Mouse (Mus musculus): ENCODE data around the gene Slc30a6. TPM values are rescaled to one million over a fixed set of nuclear protein-coding genes. Genes with fewer than 3 reads are reported as not detected.

Slc30a6 gene
- polyA plus RNA-seq (2014; fragmentation: Nextera tagmentation; extraction: Ambion mirVana), result 31.6 and 33.6 TPM in 2 replicates

DNA sequence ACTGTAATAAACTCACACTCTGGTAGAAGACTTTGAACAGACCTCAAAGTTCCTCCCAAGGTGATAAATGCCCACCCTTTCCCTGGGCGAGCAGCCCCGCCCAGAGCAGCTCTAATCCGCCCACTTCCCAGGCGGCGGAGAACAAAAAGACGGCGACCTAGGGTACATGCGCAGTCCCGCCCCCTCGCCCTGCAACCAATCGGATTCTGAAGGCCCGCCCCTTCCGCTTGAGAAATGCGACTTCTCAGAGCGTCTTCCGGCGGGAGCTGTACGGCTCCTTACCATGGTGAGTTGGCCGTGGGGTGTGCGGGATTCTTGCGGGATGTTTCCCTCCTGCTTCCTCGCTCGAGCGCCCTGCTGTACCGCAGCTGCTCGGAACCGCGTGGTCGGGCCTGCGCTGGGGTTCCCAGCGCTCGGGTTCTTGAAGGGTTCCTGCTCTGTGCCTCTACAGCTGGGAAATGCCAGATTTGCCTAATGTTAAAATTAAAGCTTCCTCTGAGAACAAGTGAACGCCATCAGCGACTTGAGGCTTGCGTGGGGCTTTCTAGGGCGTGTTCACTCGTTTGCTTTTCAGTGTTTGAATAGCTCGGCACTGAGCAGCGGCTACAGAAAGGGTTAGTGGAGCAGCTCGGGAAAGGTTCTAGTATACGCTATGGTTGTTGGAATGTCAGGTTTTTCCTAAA is at the start of gene Slc30a6:
Slc30a6 (plus strand) TSS at position 226 of the 683 bp plus-strand sequence.
- Histone ChIP-seq H3K36me3 (ENCODE audit: control insufficient read depth, insufficient read depth, low read length) (no peaks in the 10 kb centered on the region; the same call in 1 of the 2 replicates), H3K9ac (ENCODE audit: low read length) (peak within 1 kb of the TSS; percentile 95), H3K4me2 (ENCODE audit: low read length) (peak within 1 kb of the TSS; percentile 71), H3K9me3 (replicated peaks; ENCODE audit: control insufficient read depth, low read length) (no peaks in the 10 kb centered on the region), H3K27me3 (replicated peaks; ENCODE audit: control insufficient read depth, insufficient read depth, low read length) (no peaks in the 10 kb centered on the region), H3K27ac (ENCODE audit: low read depth, low read length) (peak within 1 kb of the TSS; percentile 89), H3K4me1 (ENCODE audit: control insufficient read depth, insufficient read depth, low read length) (peaks cover 4% of the 10 kb centered on the region; the same call in 1 of the 2 replicates), H3K4me3 (ENCODE audit: low read depth, low read length) (peak within 1 kb of the TSS; percentile 90)
- WGBS, result under 1% methylated on average over 41 of the region's 41 CpGs
- peak; percentile 99 for DNase-seq (ENCODE audit: low spot score)
- ATAC-seq, result peak; percentile 99

DNA sequence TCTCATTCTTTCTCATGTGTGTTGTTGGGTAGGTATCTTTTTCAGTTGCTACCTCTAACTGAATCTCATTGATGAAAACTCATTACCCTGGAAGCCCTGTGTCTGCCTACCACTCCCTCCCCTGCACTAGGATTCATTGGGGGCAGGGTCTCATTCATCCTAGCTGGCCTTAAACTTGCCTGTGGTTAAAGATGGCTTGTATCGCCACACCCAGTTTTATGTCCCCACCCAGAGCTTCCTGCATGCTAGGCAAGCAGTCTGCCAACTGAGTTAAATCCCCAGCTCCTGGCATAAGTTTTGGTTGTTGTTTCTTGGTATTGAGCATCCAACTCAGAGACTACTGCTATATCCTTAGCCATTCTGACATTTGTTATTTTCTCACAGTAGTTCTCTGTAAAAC is 31.8 kb upstream of the Slc30a6 start:
- Histone ChIP-seq H3K36me3 (ENCODE audit: control insufficient read depth, insufficient read depth, low read length) (peaks cover 60% of the 10 kb centered on the region), H3K4me2 (ENCODE audit: low read length) (no peak overlapping the region), H3K9ac (ENCODE audit: low read length) (no peak overlapping the region), H3K9me3 (replicated peaks; ENCODE audit: control insufficient read depth, low read length) (no peaks in the 10 kb centered on the region), H3K4me3 (ENCODE audit: low read depth, low read length) (no peak overlapping the region), H3K27ac (ENCODE audit: low read depth, low read length) (no peak overlapping the region), H3K27me3 (replicated peaks; ENCODE audit: control insufficient read depth, insufficient read depth, low read length) (no peaks in the 10 kb centered on the region), H3K4me1 (ENCODE audit: control insufficient read depth, insufficient read depth, low read length) (no peaks in the 10 kb centered on the region)
- ATAC-seq (no peak), DNase-seq (ENCODE audit: low spot score) (no peak)
- WGBS, result 100% methylated on average over 1 of the region's 1 CpGs

- Histone ChIP-seq H3K27ac (ENCODE audit: low read depth, low read length) (no peak overlapping the region), H3K27me3 (replicated peaks; ENCODE audit: control insufficient read depth, insufficient read depth, low read length) (no peaks in the 10 kb centered on the region), H3K4me3 (ENCODE audit: low read depth, low read length) (no peak overlapping the region), H3K36me3 (ENCODE audit: control insufficient read depth, insufficient read depth, low read length) (peaks cover 73% of the 10 kb centered on the region), H3K9ac (ENCODE audit: low read length) (no peak overlapping the region), H3K4me2 (ENCODE audit: low read length) (no peak overlapping the region), H3K9me3 (replicated peaks; ENCODE audit: control insufficient read depth, low read length) (no peaks in the 10 kb centered on the region), H3K4me1 (ENCODE audit: control insufficient read depth, insufficient read depth, low read length) (no peaks in the 10 kb centered on the region)
- WGBS, result 93% methylated on average over 1 of the region's 1 CpGs
- DNase-seq (ENCODE audit: low spot score) (no peak), ATAC-seq (no peak)
Measured at GRCm38 (mm10) chr17:74376916-74377315, 18.5 kb upstream of the Slc30a6 start.

DNA sequence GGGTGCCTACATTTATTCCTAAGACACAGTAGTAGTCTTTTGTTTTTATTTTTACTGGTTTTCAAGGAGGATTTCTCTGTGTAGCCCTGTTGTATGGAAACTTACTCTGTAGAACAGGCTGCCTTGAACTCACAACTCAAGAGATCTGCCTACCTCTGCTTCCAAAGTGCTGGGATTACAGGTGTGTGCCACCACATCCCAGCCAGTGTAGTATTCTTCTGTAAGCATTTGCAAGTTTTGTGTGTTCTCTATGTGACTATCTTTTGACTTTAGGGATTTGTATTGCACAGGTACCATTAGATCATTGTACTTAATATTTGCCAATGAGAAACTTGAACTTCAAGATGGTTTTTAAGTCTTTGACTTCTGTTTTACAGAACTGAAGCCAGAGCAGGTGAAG is 8.8 kb upstream of the Slc30a6 start:
- H3K9ac ChIP-seq (ENCODE audit: low read length), result no peak overlapping the region
- H3K27me3 ChIP-seq (replicated peaks; ENCODE audit: control insufficient read depth, insufficient read depth, low read length), result no peaks in the 10 kb centered on the region
- no peak overlapping the region for H3K4me2 ChIP-seq (ENCODE audit: low read length)
- no peaks in the 10 kb centered on the region for H3K9me3 ChIP-seq (replicated peaks; ENCODE audit: control insufficient read depth, low read length)
- no peak for ATAC-seq
- no peak for DNase-seq (ENCODE audit: low spot score)
- no peak overlapping the region for H3K27ac ChIP-seq (ENCODE audit: low read depth, low read length)
- H3K4me3 ChIP-seq (ENCODE audit: low read depth, low read length), result no peak overlapping the region
- peaks cover 75% of the 10 kb centered on the region for H3K36me3 ChIP-seq (ENCODE audit: control insufficient read depth, insufficient read depth, low read length)
- H3K4me1 ChIP-seq (ENCODE audit: control insufficient read depth, insufficient read depth, low read length), result no peaks in the 10 kb centered on the region

DNA sequence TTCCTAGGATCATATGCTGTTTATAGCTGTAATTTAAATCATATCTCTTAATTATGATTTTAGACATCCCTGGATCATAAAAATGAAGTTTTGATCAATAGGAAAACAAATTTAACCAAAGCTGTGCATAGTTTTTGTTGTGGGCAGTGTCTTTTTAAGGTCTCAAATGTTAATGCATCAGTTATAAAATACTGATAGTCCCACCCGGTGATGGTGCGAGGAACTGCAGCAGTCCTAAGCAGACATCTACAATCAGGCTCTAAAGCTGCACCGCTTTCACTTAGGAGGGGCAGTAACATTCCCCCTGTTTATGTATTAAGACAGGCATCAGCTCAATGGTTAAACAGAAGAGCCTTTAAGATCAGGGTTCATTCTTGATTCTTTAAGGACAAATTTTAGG is 5.6 kb upstream of the Slc30a6 start:
- 84% methylated on average over 3 of the region's 3 CpGs for WGBS
- H3K4me1 ChIP-seq (ENCODE audit: control insufficient read depth, insufficient read depth, low read length), result no peaks in the 10 kb centered on the region
- H3K4me2 ChIP-seq (ENCODE audit: low read length), result no peak overlapping the region
- H3K27ac ChIP-seq (ENCODE audit: low read depth, low read length), result no peak overlapping the region
- ATAC-seq (no peak), DNase-seq (ENCODE audit: low spot score) (no peak)
- no peak overlapping the region for H3K4me3 ChIP-seq (ENCODE audit: low read depth, low read length)
- no peaks in the 10 kb centered on the region for H3K27me3 ChIP-seq (replicated peaks; ENCODE audit: control insufficient read depth, insufficient read depth, low read length)
- H3K36me3 ChIP-seq (ENCODE audit: control insufficient read depth, insufficient read depth, low read length), result peaks cover 43% of the 10 kb centered on the region
- no peaks in the 10 kb centered on the region for H3K9me3 ChIP-seq (replicated peaks; ENCODE audit: control insufficient read depth, low read length)
- H3K9ac ChIP-seq (ENCODE audit: low read length), result no peak overlapping the region

GRCm38 (mm10) chr17:74394381-74394780 is 1.0 kb upstream of the Slc30a6 start:
- no peak overlapping the region for H3K9ac ChIP-seq (ENCODE audit: low read length)
- no peak overlapping the region for H3K4me3 ChIP-seq (ENCODE audit: low read depth, low read length)
- peaks cover 4% of the 10 kb centered on the region; the same call in 1 of the 2 replicates for H3K4me1 ChIP-seq (ENCODE audit: control insufficient read depth, insufficient read depth, low read length)
- H3K9me3 ChIP-seq (replicated peaks; ENCODE audit: control insufficient read depth, low read length), result no peaks in the 10 kb centered on the region
- ATAC-seq (no peak), DNase-seq (ENCODE audit: low spot score) (no peak)
- H3K36me3 ChIP-seq (ENCODE audit: control insufficient read depth, insufficient read depth, low read length), result peaks cover 7% of the 10 kb centered on the region
- WGBS, result 87% methylated on average over 2 of the region's 2 CpGs
- H3K4me2 ChIP-seq (ENCODE audit: low read length), result no peak overlapping the region
- H3K27ac ChIP-seq (ENCODE audit: low read depth, low read length), result no peak overlapping the region
- no peaks in the 10 kb centered on the region for H3K27me3 ChIP-seq (replicated peaks; ENCODE audit: control insufficient read depth, insufficient read depth, low read length)

GRCm38 (mm10) chr17:74394855-74395254 is 553 bp upstream of the Slc30a6 start:
- no peak overlapping the region for H3K27ac ChIP-seq (ENCODE audit: low read depth, low read length)
- WGBS, result 38% methylated on average over 16 of the region's 16 CpGs
- peak overlapping the region; percentile 71 for H3K4me2 ChIP-seq (ENCODE audit: low read length)
- peaks cover 6% of the 10 kb centered on the region for H3K36me3 ChIP-seq (ENCODE audit: control insufficient read depth, insufficient read depth, low read length)
- peak; percentile 22 for ATAC-seq
- H3K9ac ChIP-seq (ENCODE audit: low read length), result peak overlapping the region; percentile 17
- peaks cover 4% of the 10 kb centered on the region; the same call in 1 of the 2 replicates for H3K4me1 ChIP-seq (ENCODE audit: control insufficient read depth, insufficient read depth, low read length)
- peak; percentile 5 for DNase-seq (ENCODE audit: low spot score)
- H3K27me3 ChIP-seq (replicated peaks; ENCODE audit: control insufficient read depth, insufficient read depth, low read length), result no peaks in the 10 kb centered on the region
- no peaks in the 10 kb centered on the region for H3K9me3 ChIP-seq (replicated peaks; ENCODE audit: control insufficient read depth, low read length)
- peak overlapping the region; percentile 90 for H3K4me3 ChIP-seq (ENCODE audit: low read depth, low read length)

DNA sequence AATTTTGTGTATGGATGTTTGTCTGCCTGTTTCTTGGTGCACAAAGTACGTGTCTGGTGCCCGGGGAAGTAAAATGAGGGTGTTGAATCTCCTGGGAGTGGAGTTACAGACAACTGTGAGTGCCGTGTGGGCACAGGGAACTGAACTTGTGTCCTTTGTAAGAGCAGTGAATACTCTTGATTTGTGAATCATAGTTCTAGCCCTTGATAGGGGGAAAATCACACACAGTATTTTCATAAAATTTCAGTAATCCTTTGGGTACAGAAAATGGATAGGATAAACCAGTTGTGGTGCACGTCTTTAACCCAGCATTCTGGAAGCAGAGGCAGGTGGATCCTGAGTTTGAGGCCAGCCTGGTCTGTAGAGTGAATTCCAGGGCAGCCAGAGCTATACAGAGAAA is 1.4 kb downstream of the Slc30a6 start:
- Histone ChIP-seq H3K27me3 (replicated peaks; ENCODE audit: control insufficient read depth, insufficient read depth, low read length) (no peaks in the 10 kb centered on the region), H3K4me1 (ENCODE audit: control insufficient read depth, insufficient read depth, low read length) (peaks cover 4% of the 10 kb centered on the region; the same call in 1 of the 2 replicates), H3K9ac (ENCODE audit: low read length) (no peak overlapping the region), H3K27ac (ENCODE audit: low read depth, low read length) (no peak overlapping the region), H3K4me2 (ENCODE audit: low read length) (peak overlapping the region; percentile 71), H3K36me3 (ENCODE audit: control insufficient read depth, insufficient read depth, low read length) (no peaks in the 10 kb centered on the region), H3K9me3 (replicated peaks; ENCODE audit: control insufficient read depth, low read length) (no peaks in the 10 kb centered on the region), H3K4me3 (ENCODE audit: low read depth, low read length) (no peak overlapping the region)
- DNase-seq (ENCODE audit: low spot score) (no peak), ATAC-seq (no peak)
- 75% methylated on average over 4 of the region's 4 CpGs for WGBS

DNA sequence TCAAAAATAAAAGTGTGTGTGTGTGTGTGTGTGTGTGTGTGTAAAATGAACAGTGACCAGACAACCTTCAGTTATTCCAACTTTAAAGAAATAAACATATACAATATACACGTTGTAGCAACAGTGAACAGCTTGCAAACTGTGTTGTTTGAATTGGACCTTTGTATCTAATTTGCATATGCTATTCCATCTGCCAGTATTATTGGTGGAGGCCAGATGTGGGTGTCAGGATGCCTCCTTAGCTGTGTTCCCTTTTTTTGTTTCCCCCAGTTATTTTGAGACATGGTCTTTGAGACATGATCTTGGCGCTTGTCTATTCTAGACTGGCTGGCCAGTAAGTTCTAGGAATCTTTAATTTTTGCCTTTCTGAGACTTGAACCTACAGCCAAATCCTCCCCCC is 1.8 kb downstream of the Slc30a6 start:
- DNase-seq (ENCODE audit: low spot score) (no peak), ATAC-seq (no peak)
- H3K27ac ChIP-seq (ENCODE audit: low read depth, low read length), result no peak overlapping the region
- H3K4me1 ChIP-seq (ENCODE audit: control insufficient read depth, insufficient read depth, low read length), result peaks cover 4% of the 10 kb centered on the region; the same call in 1 of the 2 replicates
- H3K27me3 ChIP-seq (replicated peaks; ENCODE audit: control insufficient read depth, insufficient read depth, low read length), result no peaks in the 10 kb centered on the region
- no peak overlapping the region for H3K4me2 ChIP-seq (ENCODE audit: low read length)
- H3K4me3 ChIP-seq (ENCODE audit: low read depth, low read length), result no peak overlapping the region
- H3K9ac ChIP-seq (ENCODE audit: low read length), result no peak overlapping the region
- no peaks in the 10 kb centered on the region for H3K9me3 ChIP-seq (replicated peaks; ENCODE audit: control insufficient read depth, low read length)
- H3K36me3 ChIP-seq (ENCODE audit: control insufficient read depth, insufficient read depth, low read length), result peaks cover 4% of the 10 kb centered on the region; the same call in 1 of the 2 replicates
- WGBS, result 82% methylated on average over 2 of the region's 2 CpGs
